Mouse (Mus musculus) gastrocnemius, postnatal 36 days (tissue): Measurements from ENCODE around the gene Speer4f2. TPM values are rescaled to one million over a fixed set of nuclear protein-coding genes. Genes with fewer than 3 reads are reported as not detected.
A peak's percentile ranks its signal among the peaks of the same experiment; 100 is the strongest.
"Not testable (repeated sequence)": the region's sequence is repeated elsewhere in the genome, so short reads cannot be mapped to it uniquely, and the experiment has no call there.

ENCODE experiments used
- DNase-seq, 2 experiments: peaks; one replicate each; pipeline ENCODE4 v3.0.0; 2022
- intact Hi-C: fragments of 180-260 bp; cut with DNase I; formaldehyde crosslinking; loops from one replicate; pipeline ENCODE4 v1.15.1; 2025
- long read RNA-seq, 2 experiments: library from polyadenylated mRNA; stranded (forward); transcript quantifications; one replicate each; pipeline ENCODE4 v2.0.0; 2021
- total RNA-seq, 2 experiments: library from RNA; stranded (reverse); gene quantifications; 2 replicates each; pipeline ENCODE4 v1.2.3; 2021

The Speer4f2 gene
- total RNA-seq = not detected
- long read RNA-seq, experiment 1 = 0 reads
- long read RNA-seq, experiment 2 = 0 reads

DNA sequence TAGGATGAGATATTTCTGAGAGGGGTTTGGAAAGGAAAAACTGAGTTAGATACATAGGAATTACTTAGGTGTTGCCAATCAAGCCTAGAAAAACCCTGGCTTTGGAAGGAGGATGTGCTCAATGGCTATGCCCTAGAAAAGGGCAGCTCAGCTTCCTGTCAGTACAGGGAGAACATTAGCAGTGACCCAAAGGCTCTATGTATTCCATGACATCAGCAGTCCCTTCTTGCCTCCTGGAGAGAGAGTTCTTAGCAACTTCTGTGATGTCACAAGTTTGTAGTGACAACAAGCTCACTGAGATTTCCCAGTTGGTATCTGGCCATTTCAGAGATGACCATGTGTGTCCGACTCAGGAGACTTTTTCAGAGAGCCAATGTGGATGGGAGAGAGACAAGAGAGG lies at the start of gene Speer4f2:
Speer4f2 (plus strand) TSS at position 301 of the 400 bp plus-strand sequence.
- DNase-seq, intact Hi-C loops: not testable (repeated sequence)

DNA sequence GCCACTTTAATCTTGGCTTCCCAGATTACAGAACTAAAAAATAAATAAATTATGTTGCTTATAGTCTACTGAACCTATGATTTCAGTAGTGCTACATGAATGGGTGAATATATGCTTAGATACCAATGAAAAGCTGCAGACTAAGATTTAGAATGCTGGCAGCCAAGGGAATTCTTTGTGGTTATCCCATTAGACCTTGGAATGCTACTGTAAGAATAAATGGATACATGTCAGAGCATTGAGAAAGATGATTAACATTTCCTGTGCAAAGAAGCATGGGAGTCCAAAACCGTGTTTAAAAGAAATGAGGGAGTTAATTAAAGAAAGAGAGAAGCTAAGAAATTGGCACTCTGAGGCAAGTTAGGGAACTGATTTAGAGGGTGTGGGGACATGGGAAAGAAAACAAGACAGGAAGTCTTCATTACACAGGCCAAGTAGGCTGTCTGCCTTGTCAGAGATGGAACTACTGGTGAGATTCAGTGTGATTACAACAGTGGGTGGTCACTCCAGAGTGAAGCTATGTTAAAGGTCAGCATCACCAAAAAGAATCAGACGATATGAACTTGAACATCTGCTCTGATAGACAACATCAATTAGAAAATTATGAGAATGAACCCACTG lies 43.9 kb upstream of the Speer4f2 start:
- intact Hi-C loops = no loop called here
- DNase-seq = no peak

DNA sequence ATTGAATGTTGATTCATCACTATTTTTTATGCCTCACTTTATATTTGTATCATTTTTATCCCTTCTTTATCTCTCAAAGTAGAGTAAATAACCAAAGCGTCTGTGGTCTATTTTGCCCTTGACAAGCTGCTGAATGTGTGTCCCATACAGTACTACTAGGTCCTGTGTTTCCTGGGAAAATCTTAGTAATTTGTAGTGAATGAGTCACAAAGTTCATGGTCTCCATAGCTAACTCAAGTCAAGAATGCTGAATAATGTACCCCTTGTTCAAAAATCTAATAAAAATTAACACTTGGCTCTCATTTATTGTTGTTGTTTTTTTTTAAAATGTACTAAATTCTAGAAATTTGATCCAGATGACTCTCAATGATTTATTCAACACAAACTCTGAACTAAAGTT lies 38.1 kb upstream of the Speer4f2 start:
- intact Hi-C loops = no loop called here
- no peak for DNase-seq

DNA sequence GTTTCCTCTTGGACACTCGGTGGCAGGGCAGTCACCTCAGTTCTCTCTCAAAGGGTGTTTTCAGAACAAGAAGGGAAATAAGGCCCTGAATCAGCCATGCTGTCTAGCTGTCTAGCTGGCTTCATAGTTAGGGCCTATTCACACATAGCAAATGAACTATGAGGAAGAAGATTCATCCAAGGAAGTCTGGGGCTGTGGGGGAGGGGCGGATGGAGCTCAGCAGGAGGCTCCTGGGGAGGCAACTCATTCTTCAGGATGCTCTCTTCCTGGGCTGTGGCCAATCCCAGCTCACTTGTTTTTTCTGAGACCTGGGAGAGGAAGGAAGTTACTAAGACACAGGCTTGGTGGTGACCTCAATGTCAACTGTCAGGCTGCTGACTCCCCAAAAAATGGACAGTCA lies 27.2 kb upstream of the Speer4f2 start:
- DNase-seq, intact Hi-C loops: not testable (repeated sequence)

DNA sequence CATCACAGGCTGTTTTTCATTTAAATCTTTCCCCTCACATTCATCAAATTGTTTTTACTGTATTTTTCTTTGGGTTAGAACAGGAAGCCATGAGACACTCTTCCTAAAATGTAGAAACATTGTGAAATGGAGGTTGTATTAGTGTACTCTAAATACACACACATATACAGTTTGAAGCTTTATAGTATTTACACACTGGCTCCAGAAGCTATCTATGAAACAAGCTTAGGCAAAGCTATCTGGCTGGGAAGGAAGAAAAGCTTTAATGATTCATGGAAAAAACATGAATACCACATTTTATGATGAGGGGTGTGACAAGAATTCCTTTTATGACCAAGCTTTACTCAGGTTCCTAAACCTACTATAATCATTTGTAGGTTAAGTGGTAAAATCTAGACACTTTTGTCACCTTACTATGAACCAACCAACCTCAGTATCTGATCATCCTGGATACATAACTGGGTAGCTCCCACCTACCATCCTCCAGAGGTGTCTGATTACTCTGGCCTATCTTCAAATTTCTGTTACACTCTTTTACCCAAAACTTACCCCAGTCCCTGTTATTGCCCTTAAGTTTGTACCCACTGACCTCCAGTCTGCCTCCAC lies 13.5 kb upstream of the Speer4f2 start:
- DNase-seq = no peak
- intact Hi-C loops = no loop called here

DNA sequence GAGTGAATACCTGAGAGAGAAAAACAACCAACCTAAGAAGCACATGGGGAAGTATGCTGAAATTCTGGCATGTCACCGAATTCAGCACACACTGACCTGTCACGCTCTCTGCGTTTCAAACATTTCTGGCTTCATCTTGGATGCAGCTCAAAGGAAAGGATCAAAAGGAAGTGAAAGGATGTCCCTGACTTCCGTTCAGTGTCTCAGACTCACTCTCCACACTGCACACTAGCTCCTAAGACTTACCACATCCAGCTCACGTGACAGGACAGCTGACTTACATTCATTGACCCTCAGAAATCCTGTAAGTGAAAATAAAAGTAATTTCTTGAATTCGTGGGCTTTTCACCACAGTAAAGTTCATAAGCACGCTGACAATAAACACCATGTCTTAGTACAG lies 16.9 kb downstream of the Speer4f2 start:
- intact Hi-C loops = no loop called here
- no peak for DNase-seq

DNA sequence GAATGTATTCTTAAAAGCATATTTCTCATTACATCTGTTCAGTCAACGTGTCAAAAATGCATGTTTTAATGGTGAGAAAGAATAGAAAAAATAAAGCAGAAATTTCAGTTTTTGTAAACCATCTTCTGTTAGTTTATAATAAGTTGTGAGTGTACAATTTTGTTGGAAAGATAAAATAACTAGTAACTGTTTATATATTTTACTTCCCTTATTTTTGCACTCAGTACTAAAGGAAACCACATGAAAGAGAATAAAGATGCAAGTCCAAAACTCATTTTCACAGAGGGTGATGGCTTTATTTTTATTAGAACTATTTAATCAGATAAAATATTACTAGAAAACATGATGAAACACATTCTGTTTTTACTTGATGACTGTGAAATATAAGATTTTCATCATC lies 18.2 kb downstream of the Speer4f2 start:
- intact Hi-C loops = no loop called here
- DNase-seq = no peak

DNA sequence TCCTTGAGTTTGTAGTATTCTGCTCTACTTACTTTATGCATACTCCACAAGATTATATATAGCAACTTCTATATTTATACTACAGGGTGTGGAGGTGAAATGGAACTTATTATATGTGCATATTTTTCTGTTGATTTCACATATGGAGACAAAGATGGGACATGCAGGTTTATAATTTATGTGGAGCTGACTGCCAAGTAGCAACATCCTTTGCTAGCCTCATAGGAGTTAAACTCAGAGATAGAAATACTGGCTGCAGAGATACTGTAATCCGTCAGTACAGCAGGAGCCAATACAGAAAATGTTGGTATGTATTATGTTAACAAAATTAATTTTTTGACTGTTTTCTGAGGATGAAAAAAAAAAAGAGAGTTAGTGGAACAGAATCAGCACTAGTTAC lies 27.6 kb downstream of the Speer4f2 start:
- intact Hi-C loops = no loop called here
- DNase-seq = no peak

DNA sequence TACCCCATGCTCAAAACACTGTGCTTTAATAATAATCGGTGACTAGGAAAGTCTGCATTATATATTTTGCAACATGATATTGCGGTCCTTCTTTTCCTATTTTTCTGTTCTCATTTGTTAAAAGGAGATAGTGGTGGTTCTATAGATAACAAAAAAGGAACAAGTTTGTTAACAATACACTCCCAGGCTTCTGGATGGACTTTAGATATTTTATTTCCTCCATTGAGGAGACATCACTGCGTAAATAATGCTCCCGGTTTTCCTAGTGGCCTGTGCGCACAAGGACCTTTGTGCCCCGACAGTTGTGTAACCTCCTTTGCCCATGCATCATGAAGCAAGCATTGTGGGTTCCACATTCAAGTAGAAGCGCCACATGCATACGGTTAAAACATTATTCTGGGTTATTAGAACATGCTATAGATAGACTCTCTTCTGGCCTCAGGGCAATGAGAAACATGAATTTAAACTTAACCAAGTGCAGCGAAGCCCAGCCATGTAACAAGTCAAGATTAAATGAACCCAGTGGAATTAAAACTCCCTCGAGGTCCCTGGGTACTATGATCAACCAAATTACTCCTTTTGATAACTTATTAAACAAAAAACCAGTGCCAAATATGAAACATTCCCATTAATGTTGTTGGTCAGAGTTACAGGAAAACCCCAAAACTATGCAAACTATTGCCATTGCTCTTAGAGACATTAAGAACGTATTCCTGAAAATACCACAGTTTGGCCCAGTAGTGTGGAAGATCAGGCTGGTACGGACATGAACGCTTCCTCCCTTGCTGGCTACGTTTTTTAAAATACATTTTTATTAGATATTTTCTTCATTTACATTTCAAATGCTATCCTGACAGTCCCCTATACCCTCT lies 28.5 kb downstream of the Speer4f2 start:
- intact Hi-C loops = no loop called here

DNA sequence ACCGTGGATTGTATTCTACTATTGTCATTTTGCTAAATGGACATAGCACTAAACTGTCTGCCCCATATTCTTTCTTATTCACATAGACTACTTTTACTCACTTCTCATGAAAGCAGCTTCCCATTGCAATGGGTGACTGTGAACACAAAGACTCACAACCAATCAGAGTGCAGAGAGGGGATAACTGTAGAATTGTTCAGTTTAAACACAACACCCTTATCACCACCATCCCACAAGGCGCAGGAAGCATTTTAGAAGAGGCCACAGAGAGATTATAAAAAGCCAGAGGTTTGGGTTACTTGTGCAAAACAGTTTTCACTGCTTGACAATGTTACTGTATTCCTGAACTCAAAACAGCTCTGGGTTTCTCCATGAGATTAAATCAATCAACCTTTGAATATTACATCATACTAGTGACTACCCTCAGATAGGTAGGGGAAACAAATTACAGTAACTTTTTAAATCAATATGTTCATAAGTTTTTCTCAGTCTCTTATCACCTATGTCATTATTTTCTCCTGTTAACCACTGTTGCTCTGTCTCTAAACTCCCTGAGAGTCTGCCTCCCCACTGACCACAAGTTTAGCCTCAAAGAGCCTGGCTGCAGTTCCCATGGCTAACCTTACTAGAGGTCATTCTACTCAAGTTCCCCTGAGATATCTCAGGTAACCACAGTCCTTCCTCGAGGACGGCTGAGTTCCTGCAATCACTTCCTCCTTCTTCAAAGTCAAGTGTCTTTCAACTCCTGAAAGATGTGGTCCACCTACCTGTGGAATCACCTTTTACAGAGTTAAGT lies 29.5 kb downstream of the Speer4f2 start:
- intact Hi-C loops = no loop called here
- DNase-seq = no peak

More for the DNA sequence above, 28.5 kb downstream of the Speer4f2 start:
- DNase-seq = no peak

DNA sequence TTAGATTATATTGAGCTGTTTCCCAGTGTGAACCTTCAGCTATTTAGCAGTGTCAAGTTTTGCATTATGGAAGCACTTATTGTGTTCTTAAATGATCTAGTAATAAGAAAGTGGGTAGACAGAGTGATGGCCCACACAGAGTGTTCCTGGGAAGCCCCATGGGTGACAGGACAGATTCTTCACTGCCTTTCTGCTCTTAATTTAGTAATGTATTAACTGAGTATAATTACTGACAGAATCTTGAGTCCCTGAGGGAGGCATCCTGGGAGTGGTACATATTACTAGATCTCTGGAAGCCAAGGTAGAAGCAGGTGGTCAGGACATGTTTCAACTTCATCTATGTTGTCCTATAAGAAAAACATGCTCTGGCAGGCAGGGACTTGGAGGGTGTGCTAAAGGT lies 30.6 kb downstream of the Speer4f2 start:
- intact Hi-C loops = no loop called here
- no peak for DNase-seq

DNA sequence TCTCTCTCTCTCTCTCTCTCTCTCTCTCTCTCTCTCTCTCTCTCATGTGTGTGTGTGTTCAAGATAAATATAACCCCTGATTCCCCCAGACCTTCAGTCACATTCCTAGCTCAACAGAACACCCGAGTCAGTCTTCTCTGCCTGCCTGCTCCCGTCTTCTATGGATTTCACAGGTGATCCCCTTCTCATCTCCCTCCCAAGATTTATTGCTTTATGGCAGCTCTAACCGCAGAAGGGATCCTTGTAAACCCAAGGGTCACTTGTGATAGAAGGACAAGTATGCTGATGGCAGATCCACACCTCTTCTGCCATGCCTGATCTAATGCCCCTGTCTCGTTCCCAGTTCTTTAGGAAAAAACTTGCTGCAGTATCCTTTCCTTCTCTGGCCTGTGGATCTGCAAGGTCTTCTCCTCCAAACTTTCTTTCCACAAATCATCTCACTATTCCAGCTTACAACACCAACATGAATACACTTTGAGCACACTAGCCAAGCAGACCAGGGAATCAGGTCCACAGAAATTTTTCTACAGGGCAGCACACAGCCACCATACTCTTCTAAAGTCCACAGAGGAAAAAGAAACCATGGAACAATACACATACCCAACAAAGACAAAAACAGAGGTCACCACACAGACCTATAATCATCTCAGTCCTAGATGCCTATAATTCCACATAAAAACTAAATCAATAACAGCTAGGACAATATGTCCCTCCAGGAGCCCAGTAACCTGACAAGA lies 36.1 kb downstream of the Speer4f2 start:
- intact Hi-C loops = no loop called here
- no peak for DNase-seq

DNA sequence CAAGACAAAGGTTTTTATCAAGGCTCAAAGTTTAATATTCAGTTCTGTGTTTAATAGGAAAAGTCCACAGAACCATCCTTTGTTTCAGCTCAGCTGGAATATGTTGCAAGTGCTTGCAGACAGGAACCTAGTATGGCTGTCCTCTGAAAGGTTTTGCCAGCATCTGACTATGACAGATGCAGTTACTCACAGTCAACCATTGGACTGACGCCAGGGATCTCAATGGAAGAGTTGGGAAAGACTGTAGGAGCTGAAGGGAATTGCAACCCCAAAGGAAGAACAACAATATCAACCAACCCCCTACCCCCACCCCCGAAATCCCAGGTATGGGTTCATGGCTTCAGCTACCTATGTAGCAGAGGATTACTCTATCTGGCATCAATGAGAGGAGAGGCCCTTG lies 44.2 kb downstream of the Speer4f2 start:
- intact Hi-C loops = no loop called here
- no peak for DNase-seq

DNA sequence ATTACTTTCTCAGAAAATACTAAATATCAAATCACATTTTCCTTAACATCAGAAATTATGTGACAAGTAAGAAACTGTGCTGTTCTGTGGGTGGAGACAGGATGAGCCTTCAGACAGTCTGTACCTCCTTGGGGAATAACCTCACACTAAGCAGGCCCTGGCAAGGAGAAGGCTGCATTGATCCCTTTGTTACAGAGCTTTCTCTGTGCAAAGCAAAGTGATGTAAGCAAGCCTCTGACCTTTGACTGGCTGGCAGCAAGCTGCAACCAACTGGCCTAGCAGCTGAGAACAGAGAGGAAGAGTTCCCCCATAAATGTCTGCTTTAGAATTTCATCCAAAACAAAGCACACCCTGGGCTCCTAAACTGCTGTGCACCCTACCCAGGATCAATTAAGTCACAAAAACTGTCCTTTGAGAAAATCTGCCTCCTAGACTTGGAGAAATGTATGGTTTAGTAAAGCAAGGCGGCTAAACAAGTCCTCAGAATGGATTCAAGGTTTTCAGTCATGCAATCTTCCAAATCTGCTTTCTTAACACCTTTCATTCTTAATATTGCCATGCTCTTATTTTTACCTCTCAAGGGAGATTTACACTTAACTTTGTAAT lies 46.3 kb downstream of the Speer4f2 start:
- DNase-seq = peak; percentile 10 to 16
- intact Hi-C loops = no loop called here

DNA sequence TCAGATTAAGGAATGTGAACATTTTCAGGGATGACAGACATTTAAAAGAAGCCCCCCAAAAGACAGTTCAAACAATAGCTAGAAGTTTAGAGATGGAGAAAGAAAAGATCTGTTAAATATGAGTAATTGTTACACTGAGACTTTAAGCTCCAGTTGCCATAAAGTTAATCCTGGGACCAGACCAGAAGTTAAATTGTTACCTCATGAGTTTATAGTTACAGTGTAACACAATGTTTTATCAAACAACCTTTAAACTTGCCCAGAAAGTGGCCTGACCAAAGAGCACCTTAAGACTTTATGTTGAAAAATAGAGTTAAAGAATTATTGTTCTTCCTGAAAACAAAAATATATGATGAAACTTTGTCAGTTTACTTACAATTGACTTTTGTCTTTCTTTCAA lies 46.9 kb downstream of the Speer4f2 start:
- DNase-seq = no peak
- intact Hi-C loops = no loop called here

DNA sequence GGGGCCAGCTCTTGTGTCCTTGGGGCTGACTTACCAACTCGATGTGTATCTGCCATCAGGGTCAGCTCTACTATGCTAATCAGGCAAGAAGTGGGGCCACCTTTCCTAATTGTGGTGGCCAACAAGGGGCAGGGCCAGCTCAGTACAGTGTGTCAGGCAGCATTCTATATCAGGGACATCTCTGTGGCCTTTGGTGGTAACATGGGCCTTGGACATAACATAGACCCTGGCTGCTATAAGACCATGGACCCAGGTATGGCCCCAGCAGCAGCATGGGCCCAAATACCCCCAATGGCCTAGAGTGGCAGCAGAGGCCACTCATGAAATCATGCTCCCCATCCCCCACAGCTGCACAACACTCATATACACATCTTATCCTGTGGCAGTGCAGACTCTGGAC lies 49.2 kb downstream of the Speer4f2 start:
- DNase-seq = no peak
- intact Hi-C loops = no loop called here

DNA sequence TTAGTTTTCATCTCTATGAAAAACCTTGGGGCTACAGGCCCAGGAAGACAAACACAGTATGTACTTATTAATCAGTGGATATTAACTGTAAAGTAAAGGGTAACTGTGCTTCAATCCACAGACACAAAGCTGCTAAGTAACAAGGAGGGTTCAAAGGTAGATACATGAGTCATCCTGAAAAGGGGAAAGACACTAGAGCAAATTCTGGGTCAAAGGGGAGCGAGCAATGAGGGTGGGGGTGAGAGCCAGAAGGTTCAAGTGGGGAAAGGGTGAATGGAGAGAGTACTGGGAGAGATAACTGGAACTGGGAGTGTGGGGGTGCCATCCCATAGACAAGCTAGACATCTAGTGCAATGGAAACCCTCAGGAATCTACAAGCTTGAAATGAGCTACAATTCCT lies 54.0 kb downstream of the Speer4f2 start:
- no peak for DNase-seq
- intact Hi-C loops = no loop called here
